Mouse (Mus musculus) thymus, adult 2 months (tissue): ENCODE measurements around the gene Acadm.

Experiments used
- CTCF ChIP-seq: fragments of 200-500 bp; IDR thresholded peaks from 2 replicates; pipeline ENCODE4 v1.5.1; 2012; ENCODE audit warnings: mild to moderate bottlenecking, control low read depth, low read length, moderate library complexity, borderline replicate concordance; ENCODE audit not compliant: control insufficient read depth, poor library complexity, insufficient read depth; ENCODE audit errors: extremely low read depth
- POLR2A ChIP-seq: fragments of 200-500 bp; IDR thresholded peaks from 2 replicates; pipeline ENCODE4 v1.6.1; 2012; ENCODE audit warnings: mild to moderate bottlenecking, low read length, control low read depth, moderate library complexity; ENCODE audit not compliant: control insufficient read depth, poor library complexity, insufficient read depth; ENCODE audit errors: extremely low read depth

DNA sequence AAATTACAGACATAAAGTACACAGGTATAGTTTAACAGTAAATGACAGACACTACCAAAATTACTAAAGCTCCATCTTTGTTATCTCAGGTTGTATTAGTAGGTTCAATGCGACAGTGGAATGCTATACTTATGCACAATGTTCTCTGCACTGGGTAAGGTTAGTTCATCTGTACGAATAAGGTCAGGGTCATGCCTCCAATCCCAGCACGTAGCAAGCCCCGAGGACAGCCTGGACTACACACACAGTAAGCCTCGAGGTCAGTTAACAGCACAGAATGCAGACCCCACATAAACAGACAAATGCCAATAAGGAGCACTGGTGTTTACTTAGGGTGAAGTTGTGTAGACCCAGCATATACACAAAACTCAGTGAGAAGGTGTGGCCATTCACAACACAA lies 35.5 kb downstream of the Acadm start:
- TF ChIP-seq POLR2A (no peak), CTCF (no peak)
